18 mouse cellular contexts compared by ENCODE assay signal in genomic region chr17:78248943-78249342, GRCm38 (mm10). TPM values are rescaled to one million over a fixed set of nuclear protein-coding genes. Genes with fewer than 3 reads are reported as not detected.
DNase-seq lines count a peak whose midpoint lies in the region; ATAC-seq and TF ChIP-seq lines count a peak whose summit lies in the region.
"Had no signal": no experiment of that assay in that cellular context is flagged by ENCODE, and none has a peak within 500 bp of the region (broad histone marks: within the 10 kb centered on the region; RNA-seq: fewer than 3 reads in every experiment).

No protein-coding gene starts in this region.

- peak overlapping the region; percentile 25 for H3K4me2 ChIP-seq in intestine, postnatal 0 days (replicated peaks; ENCODE audit: low read depth)
- no peak overlapping the region for H3K4me2 ChIP-seq in intestine, embryonic 16.5 days (ENCODE audit: low read depth, low read length)
- H3K4me2 ChIP-seq in liver, embryonic 14.5 days (ENCODE audit: low read depth), result peak overlapping the region; percentile 63
- H3K4me2 ChIP-seq in forebrain, postnatal 0 days (ENCODE audit: low read depth), result no peak overlapping the region
- H3K4me2 ChIP-seq: forebrain, embryonic 13.5 days; midbrain, embryonic 15.5 days; neural tube, embryonic 13.5 days had no signal

- H3K4me3 ChIP-seq in intestine, postnatal 0 days (ENCODE audit: low read depth, low read length), result no peak overlapping the region
- H3K4me3 ChIP-seq in intestine, embryonic 16.5 days (ENCODE audit: low read length), result no peak overlapping the region
- no peak overlapping the region for H3K4me3 ChIP-seq in brown adipose tissue, adult 24 weeks (ENCODE audit: insufficient read depth, low read depth, low read length)
- H3K4me3 ChIP-seq in liver, embryonic 14.5 days (ENCODE audit: insufficient read depth in 1 of 2, low read depth in 2 of 2, low read length in 2 of 2), result no peak overlapping the region
- H3K4me3 ChIP-seq in forebrain, postnatal 0 days (ENCODE audit: low read depth, low read length), result no peak overlapping the region
- H3K4me3 ChIP-seq: embryonic facial prominence, embryonic 10.5 days; forebrain, embryonic 13.5 days; midbrain, embryonic 15.5 days; neural tube, embryonic 13.5 days had no signal

- TF ChIP-seq EP300 in liver, embryonic 14.5 days (IDR thresholded peaks at IDR 0.05; ENCODE audit: low read depth), result peak; percentile 76

- TF ChIP-seq CTCF in intestine, postnatal 0 days (IDR thresholded peaks at IDR 0.05; ENCODE audit: low read depth), result no peak
- TF ChIP-seq CTCF in liver, embryonic 14.5 days (IDR thresholded peaks at IDR 0.05; ENCODE audit: low read depth), result no peak
- TF ChIP-seq CTCF in forebrain, postnatal 0 days (IDR thresholded peaks at IDR 0.05; ENCODE audit: low read depth), result no peak

- H3K9ac ChIP-seq in intestine, postnatal 0 days (ENCODE audit: low read depth, low read length), result no peak overlapping the region
- no peak overlapping the region for H3K9ac ChIP-seq in intestine, embryonic 16.5 days (ENCODE audit: low read depth, low read length)
- H3K9ac ChIP-seq in liver, embryonic 14.5 days (replicated peaks), result peak overlapping the region; percentile 36; the same call in 1 of the 2 replicates
- no peak overlapping the region for H3K9ac ChIP-seq in forebrain, postnatal 0 days
- H3K9ac ChIP-seq: forebrain, embryonic 13.5 days; midbrain, embryonic 15.5 days; neural tube, embryonic 13.5 days had no signal

- H3K36me3 ChIP-seq in intestine, postnatal 0 days (ENCODE audit: control insufficient read depth, insufficient read depth), result no peaks in the 10 kb centered on the region
- H3K36me3 ChIP-seq in intestine, embryonic 16.5 days (ENCODE audit: control insufficient read depth, insufficient read depth, low read length), result no peaks in the 10 kb centered on the region
- H3K36me3 ChIP-seq in liver, embryonic 14.5 days (replicated peaks; ENCODE audit: control insufficient read depth, insufficient read depth, low read depth), result no peaks in the 10 kb centered on the region
- no peaks in the 10 kb centered on the region for H3K36me3 ChIP-seq in forebrain, postnatal 0 days (ENCODE audit: insufficient read depth)
- H3K36me3 ChIP-seq: embryonic facial prominence, embryonic 10.5 days; midbrain, embryonic 15.5 days; neural tube, embryonic 13.5 days had no signal

- no peak for ATAC-seq in intestine, postnatal 0 days
- no peak for ATAC-seq in intestine, embryonic 16.5 days
- ATAC-seq in liver, embryonic 14.5 days (ENCODE audit: insufficient read depth), result peak; percentile 79
- ATAC-seq in forebrain, postnatal 0 days, result no peak
- ATAC-seq: forebrain, embryonic 13.5 days; midbrain, embryonic 15.5 days had no signal

- H3K27ac ChIP-seq in intestine, postnatal 0 days (ENCODE audit: low read depth, low read length), result no peak overlapping the region
- no peak overlapping the region for H3K27ac ChIP-seq in intestine, embryonic 16.5 days (ENCODE audit: low read length)
- peak overlapping the region; percentile 90 for H3K27ac ChIP-seq in brown adipose tissue, adult 24 weeks (replicated peaks; ENCODE audit: low read depth, low read length)
- H3K27ac ChIP-seq in liver, embryonic 14.5 days, result peak overlapping the region; percentile 51
- H3K27ac ChIP-seq in forebrain, postnatal 0 days (ENCODE audit: low read depth, low read length), result no peak overlapping the region
- H3K27ac ChIP-seq: embryonic facial prominence, embryonic 10.5 days; forebrain, embryonic 13.5 days; midbrain, embryonic 15.5 days; neural tube, embryonic 13.5 days had no signal

- no peaks in the 10 kb centered on the region for H3K27me3 ChIP-seq in intestine, postnatal 0 days (replicated peaks; ENCODE audit: control insufficient read depth, insufficient read depth, low read length)
- no peaks in the 10 kb centered on the region for H3K27me3 ChIP-seq in intestine, embryonic 16.5 days (replicated peaks; ENCODE audit: control insufficient read depth, insufficient read depth, low read length)
- no peaks in the 10 kb centered on the region for H3K27me3 ChIP-seq in liver, embryonic 14.5 days (ENCODE audit: control insufficient read depth, insufficient read depth, low read length)
- H3K27me3 ChIP-seq in forebrain, postnatal 0 days (ENCODE audit: insufficient read depth, low read length), result no peaks in the 10 kb centered on the region
- H3K27me3 ChIP-seq: forebrain, embryonic 13.5 days; midbrain, embryonic 15.5 days; neural tube, embryonic 13.5 days had no signal

- peak; percentile 17 for DNase-seq in 3T3-L1 (ENCODE audit: low read depth, low spot score)
- DNase-seq in liver, embryonic 14.5 days (ENCODE audit: low read depth in 3 of 3, low spot score in 3 of 3), result peak; percentile 36 to 56 (median 48)
- DNase-seq in layer of hippocampus, postnatal 14 days (ENCODE audit: low spot score in 2 of 2), result no peak
- DNase-seq in forebrain, postnatal 0 days, result no peak
- no peak for DNase-seq in yolk sac, embryonic 10.5 days (ENCODE audit: low spot score)
- DNase-seq: adrenal gland, postnatal 25 days; cerebellum, adult 11-12 months; gastrocnemius, postnatal 14 days; left cerebral cortex, postnatal 4 days; right cerebral cortex, adult 18-20 months; thymus, postnatal 14 days had no signal

- no peaks in the 10 kb centered on the region for H3K9me3 ChIP-seq in intestine, postnatal 0 days (ENCODE audit: control insufficient read depth)
- no peaks in the 10 kb centered on the region for H3K9me3 ChIP-seq in intestine, embryonic 16.5 days (ENCODE audit: control insufficient read depth, low read length)
- no peaks in the 10 kb centered on the region for H3K9me3 ChIP-seq in liver, embryonic 14.5 days (ENCODE audit: control insufficient read depth, low read length)
- no peaks in the 10 kb centered on the region for H3K9me3 ChIP-seq in forebrain, postnatal 0 days (ENCODE audit: low read length)
- H3K9me3 ChIP-seq: embryonic facial prominence, embryonic 10.5 days; forebrain, embryonic 13.5 days; midbrain, embryonic 15.5 days; neural tube, embryonic 13.5 days had no signal

- 12% methylated on average over 3 of the region's 3 CpGs for WGBS in intestine, postnatal 0 days
- 26% methylated on average over 3 of the region's 3 CpGs for WGBS in intestine, embryonic 16.5 days
- WGBS in liver, embryonic 14.5 days (ENCODE audit: insufficient replicate concordance), result 40% methylated on average over 3 of the region's 3 CpGs
- WGBS in forebrain, postnatal 0 days, result 62% methylated on average over 3 of the region's 3 CpGs

- H3K4me1 ChIP-seq in intestine, postnatal 0 days (replicated peaks; ENCODE audit: control insufficient read depth, insufficient read depth, low read length), result 0 out of 2 replicates have a peak, but pooled peaks cover 8% of the 10 kb centered on the region
- peaks cover 25% of the 10 kb centered on the region for H3K4me1 ChIP-seq in intestine, embryonic 16.5 days (ENCODE audit: control insufficient read depth, insufficient read depth, low read length)
- peaks cover 36% of the 10 kb centered on the region for H3K4me1 ChIP-seq in brown adipose tissue, adult 24 weeks (ENCODE audit: control insufficient read depth, insufficient read depth, insufficient read length, low read length)
- peaks cover 30 to 42% of the 10 kb centered on the region in 2 experiments for H3K4me1 ChIP-seq in liver, embryonic 14.5 days (replicated peaks; ENCODE audit: control insufficient read depth in 2 of 2, insufficient read depth in 2 of 2, low read length in 1 of 2)
- no peaks in the 10 kb centered on the region for H3K4me1 ChIP-seq in forebrain, postnatal 0 days (ENCODE audit: insufficient read depth)

RNA-seq across cellular contexts. Expression of gene Crim1, which starts 48.9 kb away (rescaled TPM):
- polyA plus RNA-seq in intestine, postnatal 0 days (2015; fragmentation: Nextera tagmentation; extraction: Ambion mirVana), result 7.7 and 9.0 TPM in 2 replicates
- 3.9 and 4.0 TPM in 2 replicates for polyA plus RNA-seq in intestine, embryonic 16.5 days (2015; fragmentation: Nextera tagmentation; extraction: Ambion mirVana)
- 6.8 and 10.6 TPM in 2 replicates for polyA plus RNA-seq in brown adipose tissue, adult 24 weeks (2012; ENCODE audit: insufficient read depth, insufficient read length, missing spikeins)
- 0.77 and 0.95 TPM in 2 replicates for polyA plus RNA-seq in liver, embryonic 14.5 days (2012; rRNA removed)
- polyA plus RNA-seq in liver, embryonic 14.5 days (2014; fragmentation: Nextera tagmentation; extraction: Ambion mirVana), result 0.47 and 0.74 TPM in 2 replicates
- 100 to 1,000 TPM; 101 to 103 TPM for total RNA-seq in layer of hippocampus, postnatal 14 days (2021)
- 55.9 and 88.9 TPM in 2 replicates for total RNA-seq in forebrain, postnatal 0 days (2014; rRNA removed)
- 7.1 and 14.1 TPM in 2 replicates for polyA plus RNA-seq in forebrain, postnatal 0 days (2015; fragmentation: Nextera tagmentation; extraction: Ambion mirVana)

Comparison
In these comparisons a context has a peak if more than half of its experiments do, and no peak if none do; other contexts are left out.
1. H3K4me2 ChIP-seq: peak in intestine, postnatal 0 days (single experiment) and liver, embryonic 14.5 days (single experiment); none in intestine, embryonic 16.5 days (single experiment) and forebrain, postnatal 0 days (single experiment).
2. H3K27ac ChIP-seq: peak in brown adipose tissue, adult 24 weeks (single experiment) and liver, embryonic 14.5 days (single experiment); none in intestine, postnatal 0 days (single experiment), intestine, embryonic 16.5 days (single experiment) and forebrain, postnatal 0 days (single experiment).
3. DNase-seq: peak in 3T3-L1 (single experiment) and liver, embryonic 14.5 days (3 of 3); none in layer of hippocampus, postnatal 14 days (0 of 2), forebrain, postnatal 0 days (single experiment) and yolk sac, embryonic 10.5 days (single experiment).